Mouse (Mus musculus): ENCODE results near the gene Prcp. TPM values are rescaled to one million over a fixed set of nuclear protein-coding genes. Genes with fewer than 3 reads are reported as not detected.
"Not testable (repeated sequence)": the region's sequence is repeated elsewhere in the genome, so short reads cannot be mapped to it uniquely, and the experiment has no call there.

Prcp gene
- polyA plus RNA-seq, 1 experiment from 2014 or later = 18.9 TPM

DNA sequence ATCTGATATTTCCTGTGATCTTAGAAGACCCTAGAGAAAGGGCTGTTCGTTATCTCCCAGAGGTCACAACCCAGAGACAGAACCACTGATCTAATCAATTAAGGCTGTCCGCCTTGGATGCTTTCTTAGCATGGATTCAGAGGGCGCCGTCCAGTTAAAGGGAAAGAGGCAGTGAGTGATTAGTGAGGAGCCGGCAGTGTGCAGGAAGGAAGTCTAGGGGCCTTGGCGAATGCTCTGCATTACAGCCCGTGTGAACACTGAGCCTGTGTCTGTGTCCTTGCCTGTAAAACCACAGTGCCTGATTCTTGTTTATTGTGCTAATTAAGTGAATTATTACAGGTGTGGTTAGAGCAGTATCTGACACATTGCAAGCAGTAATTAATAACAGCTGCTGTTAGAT is 30.0 kb downstream of the Prcp start:
- H3K36me3 ChIP-seq (ENCODE audit: control insufficient read depth, insufficient read depth, low read length); H3K9me3 ChIP-seq (ENCODE audit: control insufficient read depth, low read length); H3K9ac ChIP-seq (ENCODE audit: low read depth, low read length); H3K4me3 ChIP-seq (ENCODE audit: low read length); H3K4me1 ChIP-seq (ENCODE audit: control insufficient read depth, insufficient read depth, low read depth, low read length); H3K4me2 ChIP-seq (ENCODE audit: low read length); ATAC-seq; H3K27ac ChIP-seq (ENCODE audit: low read depth, low read length); H3K27me3 ChIP-seq (replicated peaks; ENCODE audit: control insufficient read depth, insufficient read depth, low read length): not testable (repeated sequence)
- 52% methylated on average over 7 of the region's 7 CpGs for WGBS

DNA sequence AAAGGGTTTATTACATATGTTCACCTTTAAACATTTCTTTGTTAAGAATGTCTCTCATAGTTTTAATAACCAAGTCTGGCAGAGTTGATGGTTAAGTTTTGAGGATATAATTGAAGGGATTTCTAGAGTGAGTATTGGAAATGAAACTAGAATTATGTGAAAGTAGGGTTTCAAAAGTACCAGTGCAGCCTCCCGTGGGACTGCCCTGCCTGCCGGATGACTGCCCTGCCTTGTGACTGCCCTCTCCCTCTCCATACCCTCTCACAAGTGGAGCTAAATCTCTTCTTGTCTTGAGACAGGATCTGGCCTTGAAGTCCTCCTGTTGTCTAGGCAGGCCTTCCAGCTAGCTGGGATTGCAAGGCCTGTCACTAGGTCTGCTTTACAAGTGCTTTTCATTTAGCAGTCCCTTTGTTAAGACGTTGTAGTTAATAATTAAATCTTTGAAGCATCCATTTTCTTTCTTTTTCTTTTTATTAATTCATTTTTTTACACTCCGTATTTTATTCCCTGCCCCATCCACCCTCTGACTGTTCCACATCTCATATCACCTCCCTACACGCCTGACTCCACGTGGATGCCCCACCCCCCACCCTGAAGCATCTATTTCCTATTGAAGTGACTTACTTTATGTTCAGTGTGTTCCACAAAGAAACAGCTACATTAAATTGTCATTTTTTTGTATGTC is 46.0 kb downstream of the Prcp start:
- WGBS = 83% methylated on average over 6 of the region's 6 CpGs
- no peak overlapping the region for H3K9ac ChIP-seq (ENCODE audit: low read depth, low read length)
- H3K4me3 ChIP-seq (ENCODE audit: low read length) = no peak overlapping the region
- no peaks in the 10 kb centered on the region for H3K4me1 ChIP-seq (ENCODE audit: control insufficient read depth, insufficient read depth, low read depth, low read length)
- no peaks in the 10 kb centered on the region for H3K27me3 ChIP-seq (replicated peaks; ENCODE audit: control insufficient read depth, insufficient read depth, low read length)
- H3K27ac ChIP-seq (ENCODE audit: low read depth, low read length) = no peak overlapping the region
- ATAC-seq = no peak
- no peaks in the 10 kb centered on the region for H3K9me3 ChIP-seq (ENCODE audit: control insufficient read depth, low read length)
- no peak overlapping the region for H3K4me2 ChIP-seq (ENCODE audit: low read length)
- H3K36me3 ChIP-seq (ENCODE audit: control insufficient read depth, insufficient read depth, low read length) = no peaks in the 10 kb centered on the region

DNA sequence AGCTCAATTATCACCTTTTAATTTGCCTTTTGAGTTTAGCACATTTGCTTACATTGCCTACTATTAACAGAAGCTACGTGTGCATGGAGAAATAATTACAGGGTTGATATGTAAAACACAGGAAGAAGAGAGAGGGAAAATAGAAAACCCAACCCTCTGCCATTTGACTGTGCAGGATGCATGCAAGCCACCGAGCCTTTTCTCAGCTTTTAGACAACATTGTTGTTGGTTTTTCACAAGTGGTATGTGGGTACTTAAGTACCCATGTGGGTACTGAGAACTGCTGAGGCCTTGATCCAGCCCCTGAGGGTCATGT is 46.5 kb downstream of the Prcp start:
- no peaks in the 10 kb centered on the region for H3K4me1 ChIP-seq (ENCODE audit: control insufficient read depth, insufficient read depth, low read depth, low read length)
- no peak overlapping the region for H3K4me3 ChIP-seq (ENCODE audit: low read length)
- H3K9ac ChIP-seq (ENCODE audit: low read depth, low read length) = no peak overlapping the region
- 74% methylated on average over 2 of the region's 2 CpGs for WGBS
- H3K36me3 ChIP-seq (ENCODE audit: control insufficient read depth, insufficient read depth, low read length) = no peaks in the 10 kb centered on the region
- no peaks in the 10 kb centered on the region for H3K27me3 ChIP-seq (replicated peaks; ENCODE audit: control insufficient read depth, insufficient read depth, low read length)
- H3K9me3 ChIP-seq (ENCODE audit: control insufficient read depth, low read length) = no peaks in the 10 kb centered on the region
- no peak for ATAC-seq
- H3K27ac ChIP-seq (ENCODE audit: low read depth, low read length) = no peak overlapping the region
- H3K4me2 ChIP-seq (ENCODE audit: low read length) = no peak overlapping the region

DNA sequence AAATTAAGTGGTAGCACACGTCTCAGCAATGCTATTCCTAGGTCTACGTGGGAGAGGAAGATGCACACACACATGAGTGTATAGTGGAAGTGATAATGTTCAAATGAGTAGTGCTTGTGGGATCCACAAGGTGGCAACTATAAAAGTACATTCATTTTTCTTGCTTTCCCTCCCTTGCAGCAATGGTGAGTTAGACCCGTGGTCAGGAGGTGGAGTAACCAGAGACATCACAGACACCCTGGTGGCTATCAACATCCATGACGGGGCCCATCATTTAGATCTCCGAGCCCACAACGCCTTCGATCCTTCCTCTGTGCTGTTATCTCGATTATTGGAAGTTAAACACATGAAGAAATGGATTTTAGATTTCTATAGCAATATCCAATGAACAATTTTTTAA is 58.5 kb downstream of the Prcp start:
- H3K36me3 ChIP-seq (ENCODE audit: control insufficient read depth, insufficient read depth, low read length) = no peaks in the 10 kb centered on the region
- WGBS = 87% methylated on average over 8 of the region's 8 CpGs
- no peak overlapping the region for H3K4me3 ChIP-seq (ENCODE audit: low read length)
- H3K9me3 ChIP-seq (ENCODE audit: control insufficient read depth, low read length) = no peaks in the 10 kb centered on the region
- no peak overlapping the region for H3K4me2 ChIP-seq (ENCODE audit: low read length)
- no peak overlapping the region for H3K27ac ChIP-seq (ENCODE audit: low read depth, low read length)
- H3K27me3 ChIP-seq (replicated peaks; ENCODE audit: control insufficient read depth, insufficient read depth, low read length) = no peaks in the 10 kb centered on the region
- ATAC-seq = no peak
- no peaks in the 10 kb centered on the region for H3K4me1 ChIP-seq (ENCODE audit: control insufficient read depth, insufficient read depth, low read depth, low read length)
- no peak overlapping the region for H3K9ac ChIP-seq (ENCODE audit: low read depth, low read length)

DNA sequence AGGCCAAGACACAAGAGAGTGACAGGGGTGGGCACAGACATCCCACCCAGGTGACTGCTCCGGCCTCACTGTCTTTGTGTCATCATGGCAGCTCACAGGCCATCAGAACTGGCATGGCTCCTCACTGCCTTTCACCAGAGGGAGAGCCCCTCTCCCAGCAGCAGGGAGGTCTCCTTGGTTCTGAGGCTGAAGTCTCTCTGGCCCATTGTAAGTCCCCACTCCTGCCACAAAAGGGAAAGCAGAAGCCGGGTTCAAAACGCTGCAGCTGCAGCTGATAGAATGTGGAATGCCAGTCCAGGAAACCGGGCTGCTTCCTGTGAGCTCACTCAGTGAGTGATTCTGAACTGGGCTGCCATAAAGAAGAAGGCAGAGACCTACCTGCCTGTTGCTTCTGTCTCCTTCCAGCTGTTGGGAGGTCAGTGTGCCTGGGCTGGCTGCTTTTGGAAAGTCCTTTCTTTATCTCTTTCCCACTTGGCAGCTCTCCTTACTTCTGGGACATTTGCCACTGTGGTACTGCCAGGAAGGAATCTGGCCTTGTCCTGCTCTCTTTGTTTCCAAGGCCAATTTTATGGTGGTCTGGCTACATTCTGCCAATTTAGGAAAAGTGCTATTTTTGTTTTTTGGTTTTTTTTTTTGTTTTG is 59.2 kb downstream of the Prcp start:
- WGBS = 53% methylated on average over 4 of the region's 4 CpGs
- not testable (repeated sequence) for H3K4me3 ChIP-seq (ENCODE audit: low read length); H3K36me3 ChIP-seq (ENCODE audit: control insufficient read depth, insufficient read depth, low read length); H3K27me3 ChIP-seq (replicated peaks; ENCODE audit: control insufficient read depth, insufficient read depth, low read length); H3K27ac ChIP-seq (ENCODE audit: low read depth, low read length); H3K4me1 ChIP-seq (ENCODE audit: control insufficient read depth, insufficient read depth, low read depth, low read length); H3K4me2 ChIP-seq (ENCODE audit: low read length); H3K9me3 ChIP-seq (ENCODE audit: control insufficient read depth, low read length); H3K9ac ChIP-seq (ENCODE audit: low read depth, low read length)
- peak; percentile 64 for ATAC-seq

DNA sequence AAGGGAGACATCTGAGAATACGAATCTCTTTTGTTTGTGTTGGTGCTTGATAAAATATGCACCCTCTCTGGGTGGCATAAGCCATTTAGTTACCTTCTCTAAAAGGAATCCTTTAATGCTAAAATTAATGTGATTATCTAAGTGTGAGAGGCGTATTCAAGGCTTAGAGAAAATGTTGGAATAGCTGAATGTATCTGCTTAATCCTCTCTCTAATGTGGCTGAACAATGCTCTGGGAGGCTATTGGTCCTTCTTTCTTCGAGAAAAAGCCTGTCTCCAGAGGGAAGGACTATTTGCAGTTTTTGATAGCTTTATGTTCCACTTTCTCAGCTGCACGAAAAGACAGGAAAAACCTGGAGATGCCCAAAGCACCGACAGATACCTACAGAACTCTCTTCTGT is 62.5 kb downstream of the Prcp start:
- H3K4me3 ChIP-seq (ENCODE audit: low read length) = no peak overlapping the region
- no peaks in the 10 kb centered on the region for H3K4me1 ChIP-seq (ENCODE audit: control insufficient read depth, insufficient read depth, low read depth, low read length)
- no peaks in the 10 kb centered on the region for H3K36me3 ChIP-seq (ENCODE audit: control insufficient read depth, insufficient read depth, low read length)
- H3K9me3 ChIP-seq (ENCODE audit: control insufficient read depth, low read length) = no peaks in the 10 kb centered on the region
- WGBS = 60% methylated on average over 5 of the region's 5 CpGs
- no peaks in the 10 kb centered on the region for H3K27me3 ChIP-seq (replicated peaks; ENCODE audit: control insufficient read depth, insufficient read depth, low read length)
- no peak for ATAC-seq
- H3K27ac ChIP-seq (ENCODE audit: low read depth, low read length) = no peak overlapping the region
- no peak overlapping the region for H3K9ac ChIP-seq (ENCODE audit: low read depth, low read length)
- no peak overlapping the region for H3K4me2 ChIP-seq (ENCODE audit: low read length)

DNA sequence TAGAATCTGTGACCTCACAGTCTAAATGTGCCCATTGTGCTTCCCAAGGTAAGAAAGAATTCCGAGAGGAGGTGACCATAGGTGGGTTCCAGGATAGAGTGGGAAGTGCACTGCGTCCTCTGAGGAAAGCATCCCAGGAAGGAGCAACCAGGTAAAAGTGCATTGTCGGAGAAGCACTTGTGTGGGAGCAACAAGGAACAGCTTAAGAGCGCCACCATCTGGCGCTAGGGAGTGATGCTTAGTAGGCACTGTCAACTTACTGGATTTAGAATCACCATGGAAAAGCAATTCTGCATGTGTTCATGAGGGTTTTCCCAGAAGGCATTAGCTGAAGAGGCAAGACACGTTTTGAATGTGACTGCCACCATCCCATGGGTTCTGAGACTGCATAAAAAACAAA is 63.7 kb downstream of the Prcp start:
- Histone ChIP-seq H3K27me3 (replicated peaks; ENCODE audit: control insufficient read depth, insufficient read depth, low read length) (no peaks in the 10 kb centered on the region), H3K27ac (ENCODE audit: low read depth, low read length) (no peak overlapping the region), H3K4me3 (ENCODE audit: low read length) (no peak overlapping the region), H3K9ac (ENCODE audit: low read depth, low read length) (no peak overlapping the region), H3K4me1 (ENCODE audit: control insufficient read depth, insufficient read depth, low read depth, low read length) (no peaks in the 10 kb centered on the region), H3K4me2 (ENCODE audit: low read length) (no peak overlapping the region), H3K36me3 (ENCODE audit: control insufficient read depth, insufficient read depth, low read length) (no peaks in the 10 kb centered on the region), H3K9me3 (ENCODE audit: control insufficient read depth, low read length) (no peaks in the 10 kb centered on the region)
- ATAC-seq = no peak
- WGBS = 24% methylated on average over 6 of the region's 6 CpGs

DNA sequence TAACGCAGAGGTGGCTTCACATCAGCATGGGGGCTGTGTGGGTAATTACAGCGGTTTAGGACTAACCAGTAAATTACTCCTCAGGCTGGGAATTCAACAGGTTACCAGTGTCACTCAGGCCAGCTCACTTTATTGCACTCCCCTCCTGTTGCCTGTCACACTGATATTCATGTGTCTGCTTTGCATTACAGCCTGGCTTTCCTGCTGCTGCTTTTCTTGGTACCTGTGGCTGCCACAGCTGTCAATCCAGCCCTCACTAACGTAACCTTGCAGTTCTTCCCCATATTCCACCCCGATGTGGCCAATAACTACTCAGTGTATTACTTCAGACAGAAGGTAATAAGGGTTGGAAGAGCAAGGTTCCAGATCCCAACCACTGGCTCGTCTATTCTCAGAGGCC is 65.5 kb downstream of the Prcp start:
- Histone ChIP-seq H3K9ac (ENCODE audit: low read depth, low read length) (no peak overlapping the region), H3K4me1 (ENCODE audit: control insufficient read depth, insufficient read depth, low read depth, low read length) (no peaks in the 10 kb centered on the region), H3K27ac (ENCODE audit: low read depth, low read length) (no peak overlapping the region), H3K9me3 (ENCODE audit: control insufficient read depth, low read length) (no peaks in the 10 kb centered on the region), H3K4me3 (ENCODE audit: low read length) (no peak overlapping the region), H3K27me3 (replicated peaks; ENCODE audit: control insufficient read depth, insufficient read depth, low read length) (no peaks in the 10 kb centered on the region), H3K4me2 (ENCODE audit: low read length) (no peak overlapping the region), H3K36me3 (ENCODE audit: control insufficient read depth, insufficient read depth, low read length) (no peaks in the 10 kb centered on the region)
- ATAC-seq = no peak
- WGBS = 70% methylated on average over 5 of the region's 5 CpGs

DNA sequence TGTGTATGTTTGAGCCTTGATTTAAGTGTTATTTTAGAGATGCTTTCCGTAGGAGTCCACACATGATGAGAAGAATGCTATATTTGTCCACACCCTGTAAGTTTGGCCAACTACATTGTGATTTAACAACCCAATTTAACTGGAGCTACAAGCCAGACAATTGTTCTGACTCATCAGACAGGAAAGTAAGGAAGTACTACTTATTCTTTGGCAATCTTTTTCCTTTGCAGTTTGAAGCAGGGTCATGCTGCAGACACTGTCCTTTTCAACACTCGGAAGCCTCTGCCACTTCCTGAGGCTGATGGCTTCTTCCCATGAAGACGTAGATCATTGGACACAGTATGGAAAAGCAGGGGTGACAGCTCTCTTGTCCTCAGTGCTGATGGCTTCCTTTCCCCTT is 76.5 kb downstream of the Prcp start:
- WGBS = 71% methylated on average over 3 of the region's 3 CpGs
- Histone ChIP-seq H3K9me3 (ENCODE audit: control insufficient read depth, low read length) (no peaks in the 10 kb centered on the region), H3K4me2 (ENCODE audit: low read length) (no peak overlapping the region), H3K9ac (ENCODE audit: low read depth, low read length) (no peak overlapping the region), H3K27me3 (replicated peaks; ENCODE audit: control insufficient read depth, insufficient read depth, low read length) (no peaks in the 10 kb centered on the region), H3K36me3 (ENCODE audit: control insufficient read depth, insufficient read depth, low read length) (no peaks in the 10 kb centered on the region), H3K4me1 (ENCODE audit: control insufficient read depth, insufficient read depth, low read depth, low read length) (no peaks in the 10 kb centered on the region), H3K4me3 (ENCODE audit: low read length) (no peak overlapping the region), H3K27ac (ENCODE audit: low read depth, low read length) (no peak overlapping the region)
- no peak for ATAC-seq
